Mouse (Mus musculus) lung, adult 2 months (tissue): Measurements from ENCODE around the gene Gm49369.

ENCODE experiments used
- CTCF ChIP-seq: fragments of 200-500 bp; IDR thresholded peaks from 2 replicates; pipeline ENCODE4 v1.5.1; 2011; ENCODE audit warnings: mild to moderate bottlenecking, low read length, control low read depth; ENCODE audit not compliant: insufficient read depth
- POLR2A ChIP-seq: fragments of 200-500 bp; IDR thresholded peaks from 2 replicates; pipeline ENCODE4 v1.6.1; 2011; ENCODE audit warnings: low read depth, mild to moderate bottlenecking, control low read depth, low read length, borderline replicate concordance; ENCODE audit errors: extremely low read depth

DNA sequence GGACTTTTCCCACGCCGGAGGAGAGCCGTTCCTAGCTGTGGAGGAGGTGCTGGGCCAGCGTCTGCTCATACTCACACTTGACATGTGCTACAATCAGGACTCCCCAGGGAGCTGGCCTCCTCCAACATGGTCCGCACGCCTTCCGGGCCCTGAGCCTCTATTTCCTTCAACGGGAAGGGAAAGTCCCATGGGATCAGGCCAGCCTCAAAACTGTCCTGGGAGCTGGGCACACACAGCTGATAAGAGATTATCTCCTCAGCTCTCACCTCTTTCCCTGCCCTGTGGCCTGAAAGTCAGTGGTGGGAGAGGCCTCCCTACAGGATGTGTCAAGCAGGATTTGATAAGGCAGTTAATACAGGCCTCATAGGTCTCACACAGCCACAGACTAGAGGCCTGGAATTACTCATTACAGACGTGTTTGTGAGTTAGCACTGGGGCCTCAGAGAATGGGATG, 52.2 kb downstream of the Gm49369 start:
- TF ChIP-seq CTCF (no peak), POLR2A (no peak)
